Mouse (Mus musculus): ENCODE results near the gene Tyw1.

Gene Tyw1

DNA sequence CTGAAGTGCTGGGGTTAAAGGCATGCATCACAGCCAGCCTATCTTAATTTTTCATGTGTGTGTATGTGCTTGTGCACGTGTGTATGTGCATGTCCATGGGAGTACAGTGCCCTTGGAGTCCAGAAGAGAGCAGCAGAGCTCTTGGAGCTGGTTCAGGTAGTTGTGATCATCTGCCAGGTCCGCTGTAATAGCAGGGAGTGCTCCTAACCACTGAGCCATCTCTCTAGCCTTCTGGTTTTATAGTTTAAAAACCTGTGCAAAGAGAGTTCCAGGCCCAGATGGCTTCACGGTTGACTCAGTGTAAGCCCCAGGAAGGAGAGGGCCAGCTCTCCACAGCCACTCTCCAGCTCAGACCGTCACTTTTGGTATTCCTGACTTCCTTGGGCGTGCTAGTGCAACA is 64.4 kb downstream of the Tyw1 start:
- DNase-seq = no peak

DNA sequence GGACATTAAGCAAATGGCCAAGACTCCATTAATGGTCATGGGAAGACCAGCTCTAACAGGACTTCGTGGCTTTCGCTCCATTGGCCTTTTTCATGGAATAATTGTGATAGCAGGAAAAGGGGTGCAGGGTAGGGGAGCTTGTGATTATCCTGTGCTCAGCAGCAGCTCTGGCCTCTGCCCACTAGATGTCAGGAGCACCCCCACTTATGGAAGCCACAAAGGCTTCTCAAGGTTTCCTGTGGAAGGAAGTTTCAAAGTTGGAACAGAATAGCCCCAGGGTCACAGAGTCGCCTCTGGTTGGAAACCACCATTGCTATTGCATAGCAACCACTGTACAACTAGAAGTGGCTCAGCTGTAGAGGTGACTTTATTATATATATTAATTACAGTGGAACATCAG is 65.1 kb downstream of the Tyw1 start:
- no peak for DNase-seq

GRCm38 (mm10) chr5:130325486-130325885 is 70.1 kb downstream of the Tyw1 start:
- DNase-seq = no peak

GRCm38 (mm10) chr5:130327615-130328263 is 72.3 kb downstream of the Tyw1 start:
- DNase-seq = no peak

DNA sequence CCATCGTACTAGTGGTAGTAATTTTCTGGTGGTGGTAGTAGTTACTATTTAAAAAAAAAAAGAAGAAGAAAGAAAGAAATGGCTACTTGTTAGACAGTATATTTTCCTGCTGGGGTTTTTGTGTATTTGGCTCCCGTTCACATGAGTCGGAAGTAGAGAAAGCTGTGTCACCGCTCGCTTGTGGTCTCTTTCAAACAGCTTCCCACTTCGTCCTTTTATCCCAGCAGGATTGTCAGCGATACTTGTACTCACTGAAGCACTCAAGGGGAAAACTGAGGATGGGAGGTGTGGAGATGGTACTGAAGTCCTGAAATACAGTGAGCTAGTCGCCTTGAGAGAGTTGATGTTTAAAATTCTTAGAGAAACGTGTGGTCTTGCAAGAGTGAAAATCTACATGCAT is 72.9 kb downstream of the Tyw1 start:
- no peak for DNase-seq

- no peak for DNase-seq
Measured at GRCm38 (mm10) chr5:130329889-130330288, 74.5 kb downstream of the Tyw1 start.

- no peak for DNase-seq
Measured at GRCm38 (mm10) chr5:130330801-130331200, 75.4 kb downstream of the Tyw1 start.

DNA sequence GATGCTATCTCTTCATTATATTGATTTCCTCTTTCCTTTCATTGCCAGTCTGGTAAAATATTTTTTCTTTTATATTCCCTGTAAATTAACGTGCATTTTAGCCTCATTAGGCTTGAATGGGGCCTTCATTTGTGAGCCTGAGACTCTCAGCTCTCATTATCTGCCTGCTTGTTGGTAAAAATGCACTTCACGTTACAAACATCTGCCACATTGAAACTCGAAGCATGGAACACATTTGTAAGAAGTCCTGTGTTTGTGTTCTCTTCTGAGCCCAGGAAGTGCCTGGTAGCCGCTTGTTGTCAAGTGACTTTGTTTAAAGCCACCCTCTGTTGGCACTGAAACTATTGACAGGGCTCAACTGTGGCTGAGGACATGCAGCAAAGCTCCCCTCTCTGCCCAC is 75.8 kb downstream of the Tyw1 start:
- no peak for DNase-seq

DNA sequence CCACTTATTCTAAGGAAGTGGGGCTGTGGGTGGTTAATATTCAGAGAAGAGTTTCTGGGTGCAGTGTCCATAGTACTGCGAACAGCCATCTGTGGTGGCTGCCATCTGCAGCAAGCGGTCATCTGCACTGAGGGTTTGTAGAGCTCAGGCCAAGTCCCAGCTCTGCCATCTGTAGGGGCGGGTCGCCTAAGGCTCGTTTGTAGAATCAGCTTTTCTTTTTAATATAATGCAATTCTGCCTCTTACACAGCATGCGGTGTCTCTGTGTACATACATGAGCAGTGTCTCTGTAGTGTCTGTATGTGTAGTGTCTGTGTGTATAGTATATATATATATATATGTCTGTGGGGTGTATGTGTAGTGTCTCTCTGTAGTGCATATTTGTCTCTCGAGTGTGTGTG is 78.1 kb downstream of the Tyw1 start:
- no peak for DNase-seq

DNA sequence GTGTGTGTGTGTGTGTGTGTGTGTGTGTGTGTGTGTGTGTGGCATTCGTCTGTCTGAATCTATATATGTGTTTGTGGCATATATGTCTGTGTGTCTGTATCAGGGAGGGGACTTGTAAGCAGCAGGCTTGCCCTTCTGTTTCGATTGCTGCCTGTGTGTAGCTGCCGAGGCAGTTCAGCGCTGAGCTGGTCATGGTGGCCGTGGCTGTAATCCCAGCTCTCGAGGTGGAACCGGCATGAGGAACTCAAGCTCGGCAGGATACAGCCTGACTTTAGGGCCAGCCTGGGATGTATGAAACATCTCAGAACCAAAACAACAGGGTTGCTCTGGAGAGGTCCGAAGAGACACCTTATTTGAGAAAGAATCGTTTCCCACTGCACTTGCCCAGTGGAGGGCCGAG is 78.6 kb downstream of the Tyw1 start:
- no peak for DNase-seq

DNA sequence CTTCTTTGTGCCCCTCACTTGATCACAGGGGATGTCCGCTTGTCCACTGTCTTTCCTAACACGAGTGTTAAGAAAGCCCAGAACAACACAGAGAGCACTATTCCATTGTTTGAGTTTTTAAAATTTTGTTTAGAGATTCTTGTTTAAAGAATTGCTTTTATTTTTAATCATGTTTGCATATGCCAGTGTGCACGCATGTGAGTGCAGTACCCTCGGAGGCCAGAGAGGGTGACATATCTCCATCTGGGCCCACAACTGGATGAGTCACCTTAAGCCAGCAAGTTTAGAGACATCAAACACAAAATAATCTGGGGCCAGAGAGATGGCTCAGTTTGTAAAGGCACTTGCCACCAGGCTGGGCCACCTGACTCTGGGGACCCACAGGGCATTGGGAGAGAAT is 80.0 kb downstream of the Tyw1 start:
- DNase-seq = no peak

GRCm38 (mm10) chr5:130340656-130341055 is 85.2 kb downstream of the Tyw1 start:
- DNase-seq = no peak

DNA sequence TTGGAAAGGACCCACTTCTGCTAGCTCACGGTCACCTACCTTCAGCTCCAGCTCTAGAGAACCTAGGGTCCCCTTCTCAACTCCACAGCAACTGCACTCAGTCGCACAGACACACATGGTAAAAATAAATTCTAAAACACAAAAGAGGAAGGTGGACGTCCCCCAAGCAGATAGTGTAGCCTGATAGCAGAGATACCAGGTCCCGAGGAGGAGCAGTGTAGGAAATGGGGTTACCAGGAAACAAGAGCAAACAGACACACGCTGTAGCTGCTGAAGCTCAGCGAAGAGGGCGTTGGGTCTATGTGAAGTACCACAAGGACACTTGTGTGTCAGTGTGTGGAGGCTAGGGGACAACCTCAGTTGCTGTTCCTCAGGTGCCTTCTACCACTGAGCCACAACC is 89.6 kb downstream of the Tyw1 start:
- no peak for DNase-seq

DNA sequence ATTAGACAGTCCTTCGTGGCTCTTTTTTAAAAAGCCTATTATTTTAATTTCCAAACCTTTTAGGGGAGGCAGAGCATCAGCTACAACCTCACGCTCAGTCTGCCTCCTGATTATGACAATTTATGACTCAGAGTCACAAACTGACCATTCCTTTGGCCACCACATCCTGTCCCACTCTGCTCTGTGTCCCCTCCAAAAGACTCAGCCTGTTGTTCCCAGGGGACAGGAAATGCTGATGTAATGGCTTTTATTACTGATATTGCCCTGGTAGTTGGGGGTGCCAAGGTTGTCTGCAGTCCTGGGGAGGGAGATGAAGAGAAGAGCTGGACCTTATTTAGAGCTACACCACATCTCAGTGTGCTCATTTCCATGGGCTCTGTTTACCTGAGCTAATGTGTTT is 90.5 kb downstream of the Tyw1 start:
- no peak for DNase-seq

- no peak for DNase-seq
Measured at GRCm38 (mm10) chr5:130355223-130355622, 99.8 kb downstream of the Tyw1 start.

DNA sequence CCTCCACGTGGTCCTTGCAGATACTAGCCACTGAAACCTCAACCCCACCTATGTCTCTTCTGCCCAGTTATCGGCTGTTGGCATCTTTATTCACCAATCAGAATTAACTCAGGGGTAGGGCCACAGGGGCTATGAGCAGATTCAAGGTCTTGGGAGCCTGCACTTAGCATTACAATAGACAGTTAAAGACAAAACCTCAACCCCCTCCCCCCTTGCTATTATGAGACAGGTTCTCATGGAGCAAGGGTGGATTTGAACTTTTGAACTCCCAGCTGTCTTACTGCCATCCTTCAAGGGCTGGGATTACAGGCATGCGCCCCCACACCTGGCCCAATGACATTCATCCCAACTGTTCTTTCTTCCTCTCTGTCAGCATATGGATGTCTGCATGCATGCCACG is 107.7 kb downstream of the Tyw1 start:
- DNase-seq = no peak

GRCm38 (mm10) chr5:130363773-130364172 is 108.4 kb downstream of the Tyw1 start:
- DNase-seq = no peak

DNA sequence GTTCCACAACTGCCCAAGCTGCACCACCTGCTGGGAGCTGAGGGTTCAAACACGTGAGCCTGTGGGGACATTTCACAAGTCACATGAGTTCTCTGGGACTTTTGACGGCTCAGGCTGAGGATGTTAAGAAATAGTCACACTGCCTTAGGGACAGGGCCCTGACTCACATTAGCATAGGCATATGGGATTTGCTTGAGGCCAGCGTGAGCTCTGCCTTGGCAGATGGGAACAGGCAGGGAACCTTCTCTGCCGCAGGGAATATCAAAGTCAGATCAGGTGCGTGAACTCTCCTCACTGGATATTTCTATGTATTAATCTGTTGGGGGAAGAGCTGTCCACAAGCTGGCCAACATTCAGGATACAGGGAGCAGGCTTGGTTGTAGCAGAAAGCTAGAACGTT is 112.8 kb downstream of the Tyw1 start:
- no peak for DNase-seq

GRCm38 (mm10) chr5:130369237-130369636 is 113.8 kb downstream of the Tyw1 start, which contains the start of gene Caln1:
Caln1 (plus strand) TSS chr5:130369455.
- DNase-seq = no peak

DNA sequence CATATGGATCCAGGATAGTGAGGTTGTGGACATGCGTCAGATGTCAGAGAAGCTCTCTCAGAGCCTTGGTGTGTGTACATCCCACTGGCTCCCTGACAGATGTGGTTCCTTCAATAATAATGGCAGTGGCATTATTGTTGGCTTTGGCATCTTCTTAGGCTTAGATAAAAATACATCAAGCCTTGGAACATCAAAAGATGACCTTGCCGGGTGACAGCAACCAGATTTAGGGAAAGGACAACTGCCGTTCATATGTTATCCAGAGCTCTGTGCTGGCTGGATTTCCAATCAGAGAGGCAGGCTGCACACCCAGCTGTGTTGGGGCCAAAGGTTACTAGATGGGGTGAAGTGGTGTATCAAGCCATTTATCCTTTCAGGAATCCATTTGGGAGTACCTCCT is 120.0 kb downstream of the Tyw1 start:
- DNase-seq = no peak

DNA sequence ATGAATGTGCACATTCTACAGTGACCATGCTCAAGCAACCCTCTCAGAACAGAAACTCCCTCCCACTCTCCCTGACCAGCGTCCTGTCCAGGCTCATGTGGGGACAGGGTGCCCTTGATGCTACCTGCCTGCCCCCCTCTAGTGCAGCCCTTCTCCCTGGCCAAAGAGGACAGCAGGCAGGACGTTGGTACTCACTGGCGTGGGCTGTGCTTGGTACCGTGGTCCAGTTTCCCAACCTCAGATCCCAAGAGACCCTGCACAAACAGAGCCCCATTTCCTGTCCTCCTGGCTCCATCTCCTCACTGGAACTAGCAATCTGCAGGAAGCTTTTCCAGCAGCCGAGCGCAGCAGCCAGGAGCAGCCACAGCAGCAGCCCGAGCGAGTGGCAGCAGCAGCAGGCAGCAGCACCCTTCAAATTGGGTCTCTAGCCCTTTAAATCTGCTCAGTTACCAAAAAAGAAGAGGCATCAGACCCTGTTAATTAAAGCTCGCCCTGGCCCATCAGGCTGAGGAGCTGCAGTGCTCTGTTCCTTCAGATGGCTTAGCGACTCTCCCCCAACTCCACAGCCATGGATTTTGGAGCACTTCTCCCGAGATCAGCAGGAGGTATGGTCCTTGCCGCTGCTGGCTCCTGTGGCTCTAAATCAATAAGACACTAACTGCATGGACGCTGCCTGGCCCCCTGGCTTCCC is 128.9 kb downstream of the Tyw1 start, which contains the start of gene A330070K13Rik:
TSS of gene A330070K13Rik (minus strand) at position 410 of the 691 bp plus-strand sequence.
- no peak for DNase-seq

DNA sequence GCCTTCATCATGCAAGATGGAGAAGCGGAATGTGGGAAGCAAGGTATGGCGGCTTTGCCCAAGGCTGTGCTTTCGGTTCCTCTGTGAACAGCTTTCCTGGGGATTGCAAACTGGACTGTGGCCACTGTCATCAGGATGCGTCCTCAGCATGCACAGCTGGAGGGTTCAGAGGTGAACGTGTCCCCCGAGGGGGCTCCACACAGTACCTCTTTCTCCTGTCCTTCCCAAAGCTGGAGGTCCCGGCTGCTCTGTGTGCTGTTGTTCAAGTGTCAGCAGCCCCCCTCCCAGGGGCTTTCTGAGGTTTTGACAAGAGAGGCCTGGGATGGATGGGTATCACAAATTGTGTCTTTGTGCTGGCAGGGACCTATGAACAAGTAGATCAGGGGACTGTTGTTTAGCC is 131.0 kb downstream of the Tyw1 start:
- DNase-seq = no peak

All from thymus, postnatal 25 days (tissue).